Mouse (Mus musculus): Measurements from ENCODE around the gene Gm42421.

DNA sequence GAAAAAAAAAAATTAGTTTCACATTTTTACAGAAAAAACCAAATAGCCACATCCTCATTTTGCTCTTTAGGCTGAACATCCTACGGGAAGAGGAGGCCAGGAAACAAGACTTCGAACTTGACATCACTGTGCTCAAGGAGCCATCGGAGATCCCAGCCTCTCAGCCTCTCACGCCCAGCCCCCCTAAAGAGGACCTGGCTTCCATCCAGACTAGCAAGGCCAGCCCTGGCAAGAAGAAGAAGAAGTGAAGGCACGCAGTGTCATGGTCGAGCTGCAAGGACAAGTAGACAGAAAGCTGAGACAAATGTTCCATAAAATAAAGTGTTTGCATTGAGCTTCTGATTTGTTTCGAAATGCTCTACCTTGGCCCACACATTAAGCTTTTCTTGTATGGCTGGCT lies 57.4 kb downstream of the Gm42421 start:
- TF ChIP-seq POLR2A (IDR thresholded peaks at IDR 0.05; ENCODE audit: borderline replicate concordance, extremely low read depth, insufficient read depth, insufficient read length, poor library complexity, severe bottlenecking) (no peak), CTCF (IDR thresholded peaks at IDR 0.05; ENCODE audit: borderline replicate concordance, extremely low read depth, insufficient read depth, insufficient read length) (no peak)
